Mouse (Mus musculus) ES-E14 (cell line): ENCODE results near the gene Fyn.

ENCODE experiments used
- CHD2 ChIP-seq: IDR thresholded peaks from 2 replicates; pipeline ENCODE4 v1.6.1; 2014; ENCODE audit warnings: mild to moderate bottlenecking, low read depth, low read length, inconsistent platforms
- HCFC1 ChIP-seq: IDR thresholded peaks from 2 replicates; pipeline ENCODE4 v1.6.1; 2012; ENCODE audit warnings: low read length, inconsistent platforms, borderline replicate concordance; ENCODE audit not compliant: insufficient read depth
- MAFK ChIP-seq: IDR thresholded peaks from 2 replicates; pipeline ENCODE4 v1.6.1; 2014; ENCODE audit warnings: mild to moderate bottlenecking, low read depth, low read length, inconsistent platforms; ENCODE audit not compliant: insufficient read depth
- ZC3H11A ChIP-seq: IDR thresholded peaks from 2 replicates; pipeline ENCODE4 v1.6.1; 2012; ENCODE audit warnings: low read depth, mild to moderate bottlenecking, inconsistent platforms, low read length, borderline replicate concordance
- ZNF384 ChIP-seq: IDR thresholded peaks from 2 replicates; pipeline ENCODE4 v1.6.1; 2012; ENCODE audit warnings: low read depth, low read length, inconsistent platforms

DNA sequence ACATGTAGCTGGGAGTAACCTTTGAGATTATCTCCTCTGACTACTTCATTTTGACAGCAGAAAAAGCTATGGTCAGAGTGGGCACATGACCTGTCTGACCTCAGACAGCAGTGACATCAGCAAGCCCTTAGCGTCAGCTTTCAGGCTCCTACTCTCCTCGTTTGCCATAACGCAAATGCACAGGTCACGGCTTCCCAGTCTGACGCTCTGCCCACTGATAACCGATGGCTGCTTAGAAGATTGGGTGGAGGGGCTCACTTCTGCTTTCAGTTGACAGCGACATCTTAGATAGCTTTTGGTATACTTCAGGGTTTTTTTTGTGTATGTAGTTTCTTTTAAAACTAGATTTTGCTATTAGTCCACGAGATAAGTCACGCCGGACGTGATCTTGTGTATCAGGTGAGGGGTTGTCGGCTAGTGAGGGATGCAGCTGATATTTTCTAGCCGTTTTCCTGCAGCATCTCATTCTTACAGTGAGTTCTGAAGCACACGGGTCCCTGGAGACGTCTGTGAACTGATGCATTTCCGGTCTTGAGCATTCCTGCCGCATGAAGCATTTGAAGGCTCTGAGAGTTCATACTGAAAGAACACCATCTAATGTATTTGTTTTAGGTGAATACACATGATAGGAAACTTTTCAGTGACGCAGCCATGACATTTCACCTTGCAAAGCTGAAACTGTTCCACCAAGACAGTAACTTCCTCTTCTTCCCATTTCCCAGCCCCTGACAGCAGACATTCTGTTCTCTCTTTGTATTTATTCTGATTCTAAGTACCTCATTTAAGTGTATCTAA is 44.4 kb downstream of the Fyn start:
- no peak for TF ChIP-seq MAFK
- no peak for TF ChIP-seq CHD2
- no peak for TF ChIP-seq ZNF384
- TF ChIP-seq HCFC1 = no peak
- no peak for TF ChIP-seq ZC3H11A
